Mouse (Mus musculus): ENCODE measurements at regions not wholly inside any gene's neighbourhood (a gene's known extent, or its start where the extent isn't known, plus 50 kb on each side); places are given as distances from the start of the nearest gene placed in this dataset.

DNA sequence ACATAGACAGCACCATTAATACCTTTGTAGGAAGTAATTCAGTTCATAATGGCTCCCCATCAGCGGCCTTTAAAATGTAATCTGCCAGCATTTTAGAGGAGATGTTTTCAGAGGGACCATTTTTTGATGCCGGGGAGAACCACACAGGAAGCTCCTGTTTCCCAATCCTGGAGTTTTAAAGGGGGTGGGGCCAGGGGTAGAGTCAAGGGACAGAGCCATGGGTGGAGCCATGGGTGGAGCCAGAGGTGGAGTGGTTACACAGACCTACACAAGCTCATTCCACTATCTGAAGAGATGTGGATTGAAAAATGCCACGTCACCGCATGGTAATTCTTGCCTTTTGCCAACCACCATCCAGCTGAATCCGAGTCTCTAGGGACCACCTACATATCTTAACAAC, 67.1 kb upstream of the Plcl2 start:
- DNase-seq (ENCODE audit: low spot score) = no peak

DNA sequence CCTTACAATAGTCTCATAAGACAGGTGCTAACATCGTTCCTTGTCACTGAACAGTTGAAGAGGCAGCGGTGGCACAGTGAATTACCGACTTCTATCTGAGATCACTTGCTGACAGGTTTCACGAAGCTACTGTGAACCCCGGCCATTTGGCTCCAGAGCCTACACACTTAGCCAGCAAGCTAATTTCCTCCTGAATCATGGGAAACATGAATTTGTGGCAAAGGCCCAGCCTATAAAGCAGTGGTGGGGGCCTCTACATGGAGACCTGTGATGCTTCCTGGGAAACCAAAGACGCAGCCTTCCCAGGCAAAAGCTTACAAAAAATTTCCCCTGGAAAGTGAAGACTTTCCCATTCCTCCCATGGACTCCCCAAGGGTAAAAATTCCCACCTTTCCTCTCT, 66.3 kb upstream of the Plcl2 start:
- DNase-seq (ENCODE audit: low spot score) = no peak

DNA sequence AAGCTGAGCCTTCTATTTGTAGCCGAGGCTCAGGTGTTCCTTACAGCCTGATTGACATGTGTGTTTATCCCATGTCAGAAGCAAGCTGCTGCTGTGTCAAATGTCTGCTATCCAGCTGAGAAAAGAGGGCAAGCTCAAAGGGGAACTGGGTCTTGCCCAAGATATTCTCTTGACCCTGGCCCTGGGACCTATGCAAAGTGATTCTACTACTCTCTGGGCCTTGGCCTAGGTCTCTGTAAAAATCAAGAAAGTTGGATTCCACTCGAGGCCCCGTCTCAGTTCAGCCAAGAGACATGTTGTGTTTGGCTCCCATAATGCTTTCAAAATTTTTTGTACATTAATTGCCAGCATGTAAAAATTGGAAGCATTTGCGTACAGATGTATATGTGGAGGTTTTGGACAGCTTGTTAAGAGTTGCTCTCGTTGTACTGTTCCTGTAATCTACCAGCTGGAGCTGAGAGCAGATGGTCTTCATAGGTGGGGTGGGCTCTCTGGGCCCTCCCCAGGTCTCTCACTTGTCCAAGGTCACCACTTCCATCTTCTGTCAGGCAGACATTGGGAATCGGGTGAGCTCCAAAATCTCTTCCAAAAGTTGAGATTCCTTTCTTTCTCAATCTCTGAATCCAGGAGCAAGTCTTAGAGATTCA, 65.7 kb upstream of the Plcl2 start:
- peak; percentile 13 for DNase-seq (ENCODE audit: low spot score)

DNA sequence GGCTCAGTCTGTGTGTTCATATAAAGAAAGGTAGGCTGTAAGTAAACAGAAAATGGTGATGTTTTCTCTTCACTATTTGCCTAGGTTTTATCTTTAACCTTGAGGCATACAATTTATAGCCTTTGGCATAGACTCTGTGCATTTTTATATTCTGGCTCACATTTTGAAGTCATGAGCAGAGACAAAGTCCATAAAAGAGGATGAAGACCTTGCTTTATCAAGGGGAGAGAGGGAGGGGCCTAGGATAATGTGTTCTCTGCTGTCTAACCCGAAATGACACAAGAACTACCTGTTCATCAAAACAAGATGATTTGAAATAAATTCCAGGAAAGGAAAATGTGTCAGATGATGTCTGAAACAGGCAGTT, 65.2 kb upstream of the Plcl2 start:
- no peak for DNase-seq (ENCODE audit: low spot score)

DNA sequence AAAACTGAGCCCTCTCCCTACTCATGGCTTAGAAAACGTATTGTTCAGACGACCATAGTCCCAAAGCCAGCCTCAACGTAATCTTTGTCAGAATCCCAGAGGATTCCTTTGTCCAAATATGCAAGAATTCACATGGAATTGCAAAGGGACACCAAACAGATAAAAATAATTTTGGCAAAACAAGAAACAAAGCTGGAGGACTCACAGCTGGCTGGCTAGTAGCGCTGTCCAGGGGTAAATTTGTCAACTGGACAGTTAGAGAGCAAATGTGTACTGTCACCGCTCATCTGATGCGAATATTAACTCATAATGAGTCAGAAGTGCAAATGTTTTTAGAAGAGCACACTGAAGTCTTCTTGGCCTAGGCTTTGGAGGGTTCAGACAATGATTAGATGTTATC, 60.5 kb upstream of the Plcl2 start:
- DNase-seq (ENCODE audit: low spot score) = no peak

DNA sequence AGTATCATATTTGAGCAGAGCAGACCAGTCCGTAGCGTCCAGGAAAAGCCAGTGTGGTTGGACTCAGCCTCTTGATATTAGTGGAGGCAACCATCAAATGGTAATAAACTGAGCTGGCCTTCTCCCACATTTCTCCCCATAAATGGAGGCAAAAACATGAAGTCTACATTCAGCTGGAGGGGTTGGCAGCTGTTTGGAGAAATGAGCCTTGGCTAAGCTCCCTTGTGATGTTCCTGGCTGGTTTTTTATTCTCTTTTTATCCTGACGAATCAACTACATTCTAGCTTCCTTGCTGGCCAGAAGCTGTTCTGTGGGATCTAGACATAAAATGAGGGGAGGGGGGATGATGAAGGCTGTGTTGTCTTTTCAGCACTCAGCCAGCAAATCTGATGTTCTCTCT, 57.6 kb upstream of the Plcl2 start:
- no peak for DNase-seq (ENCODE audit: low spot score)

DNA sequence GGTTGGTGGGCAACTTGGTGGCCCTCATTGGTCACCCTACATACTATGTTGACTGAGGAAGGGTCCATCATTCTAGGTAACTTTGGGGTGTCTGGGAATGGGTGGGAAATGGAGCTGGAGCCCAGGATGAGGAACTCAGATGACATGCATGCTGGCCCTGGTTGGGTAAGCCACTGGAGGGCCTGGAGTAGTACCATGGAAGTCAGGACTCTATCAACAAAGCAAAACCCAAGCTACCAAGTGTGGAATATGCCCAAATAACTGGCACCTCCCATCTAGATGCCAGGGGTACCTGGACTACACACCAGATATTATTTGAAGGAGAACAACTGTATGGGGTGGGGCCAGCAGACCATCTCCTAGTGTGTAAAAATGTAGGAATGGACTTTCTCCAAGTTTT, 55.7 kb upstream of the Plcl2 start:
- no peak for DNase-seq (ENCODE audit: low spot score)

DNA sequence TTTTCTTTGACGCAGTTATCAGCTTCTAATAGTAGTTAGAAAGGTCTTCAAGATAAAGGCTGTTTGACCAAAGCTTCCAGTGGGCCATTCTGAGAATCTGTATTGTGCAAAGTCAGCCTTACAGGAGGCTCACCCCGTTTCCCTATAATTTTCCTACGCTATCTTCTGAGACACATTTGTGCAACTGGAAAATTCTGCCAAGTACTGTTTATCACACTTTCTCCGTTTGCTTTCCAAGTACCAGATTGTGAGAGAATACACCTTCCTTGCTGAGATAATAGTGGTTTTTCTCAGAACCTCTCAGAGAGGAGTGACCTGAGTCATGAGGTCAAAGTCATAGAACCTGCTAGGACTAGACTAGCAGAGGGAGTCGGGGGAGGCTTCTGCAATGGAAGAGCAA, 55.2 kb upstream of the Plcl2 start:
- no peak for DNase-seq (ENCODE audit: low spot score)

DNA sequence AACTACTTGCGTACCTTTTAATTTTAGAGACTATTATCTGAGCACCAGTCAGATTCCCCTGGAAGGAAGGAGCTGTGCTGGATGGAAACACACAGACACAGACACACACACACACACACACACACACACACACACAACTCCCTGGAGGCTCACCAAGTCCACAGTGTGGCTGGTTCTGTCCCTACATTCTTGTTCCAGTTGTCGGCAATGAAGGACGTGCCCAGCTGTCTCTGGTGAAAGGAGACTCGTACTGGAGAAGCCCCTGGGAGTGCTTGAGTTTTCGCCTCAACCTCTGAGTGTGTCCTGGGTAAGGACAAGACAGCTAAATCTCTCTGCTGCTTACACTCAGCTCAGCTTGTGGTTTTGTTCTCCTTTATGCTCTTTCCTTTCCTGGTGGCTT, 54.3 kb upstream of the Plcl2 start:
- no peak for DNase-seq (ENCODE audit: low spot score)

DNA sequence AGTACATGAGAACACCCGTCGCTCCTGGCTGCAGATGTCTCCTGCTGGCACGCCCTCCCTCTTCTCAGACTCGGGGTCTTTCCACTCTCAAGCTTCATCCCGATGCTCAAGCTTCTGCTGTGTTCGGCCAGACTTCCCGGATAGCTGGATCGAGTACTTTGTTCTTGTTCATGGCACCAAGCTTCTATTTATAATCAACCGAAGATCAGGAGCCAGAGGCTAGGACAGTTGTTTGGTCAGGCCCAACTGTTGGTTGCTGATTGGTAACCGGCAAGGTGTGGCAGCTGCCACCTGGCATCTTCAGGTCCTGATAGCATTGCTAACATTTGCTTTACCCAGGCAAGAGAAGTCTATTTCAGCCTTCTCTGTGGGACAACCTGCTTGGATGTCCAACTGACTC, 53.5 kb upstream of the Plcl2 start:
- no peak for DNase-seq (ENCODE audit: low spot score)

DNA sequence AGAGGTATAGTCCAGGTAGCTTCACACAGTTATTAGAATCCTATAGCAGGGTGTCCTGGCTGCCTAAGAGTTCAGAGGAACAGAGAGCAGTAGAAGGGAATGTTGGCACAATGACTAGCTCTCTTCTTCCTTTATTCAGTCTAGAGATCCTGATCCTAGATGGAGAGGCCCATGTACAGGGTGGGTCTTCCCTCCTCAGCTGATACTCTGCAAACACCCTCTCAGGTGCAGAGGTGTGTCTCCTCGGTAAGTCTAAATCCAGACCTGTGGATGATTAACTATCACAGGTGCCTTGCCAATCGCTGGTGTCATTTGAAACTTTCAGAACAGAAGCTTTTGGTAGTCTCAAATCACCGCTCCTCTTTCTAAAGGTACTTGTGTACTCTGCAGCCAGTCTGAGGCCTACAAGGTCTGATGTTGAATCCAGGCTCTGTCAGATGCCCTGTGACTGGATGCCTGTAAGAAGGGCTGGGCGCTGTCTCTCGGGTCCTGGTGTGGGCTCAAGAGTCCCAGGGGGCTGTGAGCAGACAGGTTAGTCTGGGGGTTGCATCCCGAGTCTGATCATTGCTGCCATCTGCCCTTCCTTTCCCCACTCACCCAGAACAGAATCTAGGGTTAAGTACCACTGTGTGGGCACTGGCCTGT, 52.0 kb upstream of the Plcl2 start:
- no peak for DNase-seq (ENCODE audit: low spot score)

DNA sequence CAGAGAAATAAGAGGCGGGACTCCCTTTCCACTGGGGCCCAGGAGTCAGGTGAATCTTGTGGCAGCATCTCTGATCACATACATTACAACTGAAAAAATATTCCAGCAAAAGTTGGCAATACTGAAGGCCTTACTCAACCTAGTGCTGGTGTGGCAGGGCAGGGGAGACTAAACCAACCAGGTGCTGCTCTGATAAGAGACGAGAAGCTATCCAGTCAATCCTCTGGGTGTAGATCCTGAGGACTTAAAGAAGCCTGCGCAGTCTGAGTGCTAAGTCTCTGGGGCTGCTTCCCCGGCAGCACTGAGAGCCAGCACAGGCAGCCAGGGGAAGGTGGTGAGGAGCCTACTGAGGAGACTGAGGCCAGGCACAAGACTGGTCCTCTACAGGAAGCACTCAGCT, 51.0 kb upstream of the Plcl2 start:
- DNase-seq (ENCODE audit: low spot score) = no peak
